Mouse (Mus musculus) c-Kit-negative CD71-positive TER-119-positive erythroid progenitor cells, embryonic 14.5 days (primary cell): Measurements from ENCODE around the gene Lsm5.

Experiments
- DNase-seq: peaks from one replicate; pipeline ENCODE4 v3.0.0-alpha.2; 2013; ENCODE audit warnings: low read depth, low spot score

Gene Lsm5

DNA sequence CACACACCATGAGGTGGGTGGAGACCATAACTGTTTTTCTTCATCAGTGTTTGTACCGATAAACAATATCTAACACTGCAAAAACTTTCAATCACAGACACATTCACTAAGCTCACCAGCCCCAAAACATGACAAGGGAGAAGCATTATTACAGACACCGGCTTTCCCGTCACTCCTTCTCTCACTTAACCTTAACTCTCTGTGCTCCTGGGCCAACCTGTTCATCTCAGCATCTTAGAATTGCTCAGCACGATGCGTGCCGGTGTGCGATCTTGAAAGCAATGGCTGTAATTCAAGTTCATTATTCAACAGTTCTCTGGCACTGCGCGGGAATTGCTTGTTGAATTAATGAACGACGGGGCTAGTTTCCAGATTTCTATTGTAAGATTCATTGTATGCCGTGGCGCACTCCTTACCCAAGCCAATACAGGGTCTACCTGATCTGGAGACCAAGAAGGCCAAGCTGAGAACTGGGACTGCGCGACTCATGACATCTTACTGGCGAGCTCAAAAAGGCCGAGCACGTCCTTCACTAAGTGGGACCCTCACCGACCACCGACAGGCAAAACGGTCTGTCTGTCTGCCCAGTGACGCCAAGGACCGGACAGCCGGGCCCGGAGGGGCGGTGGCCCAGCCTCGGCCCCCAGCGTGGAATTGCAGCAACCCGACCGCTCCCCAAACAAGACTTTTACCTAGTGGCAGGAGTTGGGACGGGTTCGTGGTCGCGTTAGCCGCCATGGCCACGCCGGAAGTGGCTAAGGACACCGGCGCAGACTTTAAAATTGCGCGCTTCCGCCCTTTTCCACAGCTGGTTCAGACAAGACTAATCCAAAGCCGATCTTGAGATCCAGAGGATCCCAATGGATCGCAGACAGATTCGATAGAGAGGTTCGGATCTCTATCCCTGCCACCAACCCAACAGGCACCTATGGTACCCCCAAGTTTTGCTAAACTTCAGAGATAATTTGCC is at the start of gene Lsm5:
Gene Lsm5, minus strand, starts transcription at position 780 of the 970 bp plus-strand sequence.
- peak; percentile 76 for DNase-seq

DNA sequence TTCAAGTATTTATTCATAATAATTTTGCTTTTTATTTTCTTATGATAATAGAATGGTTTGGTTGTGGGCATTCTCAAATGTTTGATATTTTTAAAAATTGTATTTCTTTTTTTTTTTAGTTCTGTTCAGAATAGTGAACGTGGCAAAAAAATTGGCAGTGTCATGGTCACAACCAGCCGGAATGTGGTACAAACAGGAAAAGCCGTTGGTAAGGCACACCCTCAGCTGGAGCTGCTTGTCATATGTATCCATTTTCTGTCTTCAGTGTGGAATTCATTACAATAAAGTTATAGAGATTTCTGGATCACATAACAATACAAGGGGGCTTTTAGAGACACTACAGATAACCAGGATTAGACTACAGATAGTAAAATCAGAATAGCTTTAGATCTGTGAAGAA is 49.2 kb upstream of the Lsm5 start:
- no peak for DNase-seq

DNA sequence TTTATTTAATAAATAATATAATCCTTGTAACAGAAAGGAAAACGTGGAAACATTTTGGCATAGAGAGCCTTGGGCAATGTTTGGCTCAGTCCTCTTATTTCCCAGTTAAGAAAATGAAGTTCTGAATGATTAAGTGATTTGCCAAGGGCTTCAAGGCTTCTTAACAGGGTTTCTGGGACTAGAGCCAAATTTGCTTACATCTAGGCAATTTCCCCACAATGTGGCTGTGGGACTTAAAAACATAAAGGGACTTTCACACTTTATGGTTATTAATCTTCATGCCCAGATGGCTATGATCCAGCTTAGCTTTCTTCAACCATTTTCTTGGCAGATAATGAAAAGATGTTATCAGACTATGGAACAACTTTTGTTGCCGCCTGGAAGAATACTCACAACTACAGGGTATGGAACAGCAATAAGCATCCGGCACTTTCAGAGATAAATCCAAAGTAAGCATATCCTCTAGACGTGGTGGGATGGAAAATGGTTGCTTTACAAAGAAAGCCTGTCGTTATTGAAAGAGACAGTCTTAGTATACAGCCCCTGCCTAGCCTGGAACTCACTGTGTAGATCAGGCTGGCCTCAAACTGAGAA is 41.5 kb upstream of the Lsm5 start:
- no peak for DNase-seq

DNA sequence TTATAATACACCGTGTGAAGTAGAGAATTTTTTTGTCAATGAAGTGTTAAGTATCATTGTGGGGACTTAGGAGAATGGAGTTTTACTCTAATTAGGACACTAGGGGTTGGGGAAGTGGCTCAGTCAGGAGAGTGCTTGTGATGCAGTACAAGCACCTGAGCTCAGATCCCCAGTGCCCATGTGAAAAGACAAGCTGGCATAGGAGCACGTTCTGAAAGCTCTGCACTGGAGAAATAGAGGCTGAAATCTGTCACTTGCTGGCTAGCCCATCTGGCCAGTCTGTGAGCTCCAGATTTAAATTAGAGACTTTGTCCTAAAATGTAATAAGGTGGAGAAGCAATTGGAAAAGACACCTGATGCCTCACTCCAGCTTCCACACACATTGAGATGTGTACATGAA is 28.0 kb upstream of the Lsm5 start:
- no peak for DNase-seq

- DNase-seq: no peak
Measured at GRCm38 (mm10) chr6:56720877-56721276, 16.4 kb upstream of the Lsm5 start.

GRCm38 (mm10) chr6:56719071-56719470 is 14.6 kb upstream of the Lsm5 start:
- DNase-seq: no peak

- peak; percentile 47 for DNase-seq
Measured at GRCm38 (mm10) chr6:56715270-56715666, 10.8 kb upstream of the Lsm5 start.

GRCm38 (mm10) chr6:56714574-56715269 is 10.2 kb upstream of the Lsm5 start, which contains the start of gene Avl9:
Gene Avl9, plus strand, starts transcription at chr6:56714899.
- peak; percentile 94 for DNase-seq

- no peak for DNase-seq
Measured at GRCm38 (mm10) chr6:56714186-56714573, 9.7 kb upstream of the Lsm5 start.

DNA sequence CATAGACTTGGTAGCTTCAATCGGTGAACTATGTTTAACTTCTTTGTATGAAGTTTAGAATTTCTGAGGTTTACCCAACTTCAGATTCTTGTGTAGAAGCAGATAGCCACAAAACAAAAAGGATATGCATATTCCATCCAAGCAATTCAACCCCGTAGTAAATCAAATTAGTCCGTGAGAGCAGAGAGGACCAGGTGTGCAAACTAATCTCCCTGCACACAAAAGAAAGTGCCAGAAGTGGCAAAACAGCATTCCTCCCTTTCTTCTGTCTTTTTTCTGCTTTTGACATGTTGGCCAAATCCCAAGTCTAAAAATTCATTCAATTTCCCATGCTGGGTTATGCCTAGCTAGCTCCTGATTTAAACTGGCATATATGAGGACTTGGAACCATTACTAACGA is 12.1 kb downstream of the Lsm5 start:
- no peak for DNase-seq

DNA sequence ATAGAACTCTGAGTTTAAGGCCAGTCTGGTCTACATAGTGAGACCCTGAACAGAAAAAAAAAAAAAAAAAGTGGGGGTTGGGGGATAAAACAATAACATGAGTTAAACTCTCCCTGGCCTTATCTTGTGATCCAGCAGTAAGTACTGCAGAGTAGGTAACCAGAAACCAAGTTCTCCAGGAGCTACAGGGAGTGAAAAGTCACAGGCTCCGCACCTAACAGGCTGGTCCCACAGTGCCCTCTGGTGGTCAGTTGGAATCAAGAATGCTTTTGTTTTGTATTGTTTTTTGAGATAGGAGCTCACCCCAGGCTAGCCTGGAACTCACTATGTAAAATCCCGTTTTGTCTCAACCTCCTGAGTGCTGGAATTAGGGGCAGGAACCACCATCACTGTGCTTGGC is 13.3 kb downstream of the Lsm5 start:
- DNase-seq: peak; percentile 42

- no peak for DNase-seq
Measured at GRCm38 (mm10) chr6:56688238-56688637, 16.3 kb downstream of the Lsm5 start.

- DNase-seq: no peak
Measured at GRCm38 (mm10) chr6:56664410-56664809, 40.1 kb downstream of the Lsm5 start.

DNA sequence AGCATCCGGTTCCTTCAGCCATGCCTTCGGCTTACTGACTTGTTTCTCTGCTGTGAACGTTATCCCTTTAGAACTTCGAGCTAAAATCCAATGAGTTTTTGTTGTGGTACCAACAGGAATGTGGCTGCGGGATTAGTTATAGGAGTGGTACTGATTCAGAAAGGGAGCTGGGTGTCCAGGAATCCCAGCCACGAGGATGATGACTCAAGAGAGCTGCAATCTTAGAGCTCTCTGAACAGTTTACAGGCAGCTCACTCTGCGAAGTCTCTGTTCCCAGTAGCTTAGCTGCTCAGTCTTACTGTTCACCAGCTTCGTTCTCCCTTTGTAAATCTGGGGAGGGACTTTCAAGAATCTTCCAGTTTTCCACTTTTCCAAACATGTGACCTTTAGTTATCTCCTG is 49.1 kb downstream of the Lsm5 start:
- DNase-seq: no peak

DNA sequence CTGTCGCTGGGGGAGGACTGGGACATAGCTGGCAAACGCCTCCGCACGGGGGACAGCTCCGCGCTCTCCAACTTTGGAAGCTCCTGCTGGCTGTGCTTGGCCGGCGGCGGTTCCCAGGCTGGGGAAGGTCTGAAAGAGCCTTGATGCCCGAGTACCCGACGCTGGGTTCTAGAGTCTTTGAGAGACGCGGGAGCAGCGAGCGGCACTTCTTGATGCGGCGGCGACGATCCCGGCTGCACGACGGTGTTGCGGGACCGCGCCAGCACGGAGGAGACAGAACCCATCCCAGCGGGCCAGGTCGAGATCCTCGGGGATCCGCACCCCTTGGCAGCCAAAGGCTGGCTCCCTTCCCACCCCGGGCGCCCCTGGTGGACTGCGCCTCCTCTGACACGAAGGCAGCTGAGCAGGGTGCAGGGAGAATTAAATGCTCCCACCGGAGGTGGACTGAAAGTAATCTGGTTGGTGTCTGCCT is 52.4 kb downstream of the Lsm5 start:
- no peak for DNase-seq
